Mouse (Mus musculus): ENCODE measurements around the gene Nectin3.
A peak's percentile ranks its signal among the peaks of the same experiment; 100 is the strongest.

Gene Nectin3

GRCm38 (mm10) chr16:46498421-46498789 lies at the start of gene Nectin3:
TSS of gene Nectin3 (minus strand) at chr16:46498525.
- DNase-seq (ENCODE audit: low spot score in 2 of 2): peak in 1 of 2 experiments; percentile 20

- no peak for DNase-seq (ENCODE audit: low spot score in 2 of 2)
Measured at GRCm38 (mm10) chr16:46538092-46538491, 39.8 kb upstream of the Nectin3 start.

GRCm38 (mm10) chr16:46532465-46533254 lies 34.3 kb upstream of the Nectin3 start:
- no peak for DNase-seq (ENCODE audit: low spot score in 2 of 2)

GRCm38 (mm10) chr16:46531023-46531422 lies 32.7 kb upstream of the Nectin3 start:
- DNase-seq (ENCODE audit: low spot score in 2 of 2): no peak

- DNase-seq (ENCODE audit: low spot score in 2 of 2): no peak
Measured at GRCm38 (mm10) chr16:46520885-46521417, 22.6 kb upstream of the Nectin3 start.

GRCm38 (mm10) chr16:46519606-46520005 lies 21.3 kb upstream of the Nectin3 start:
- DNase-seq (ENCODE audit: low spot score in 2 of 2): no peak

- DNase-seq (ENCODE audit: low spot score in 2 of 2): no peak
Measured at GRCm38 (mm10) chr16:46507944-46508333, 9.6 kb upstream of the Nectin3 start.

- no peak for DNase-seq (ENCODE audit: low spot score in 2 of 2)
Measured at GRCm38 (mm10) chr16:46507260-46507943, 9.1 kb upstream of the Nectin3 start.

GRCm38 (mm10) chr16:46504006-46504405 lies 5.7 kb upstream of the Nectin3 start:
- DNase-seq (ENCODE audit: low spot score in 2 of 2): no peak

- DNase-seq (ENCODE audit: low spot score in 2 of 2): no peak
Measured at GRCm38 (mm10) chr16:46502311-46502710, 4.0 kb upstream of the Nectin3 start.

GRCm38 (mm10) chr16:46500759-46501158 lies 2.4 kb upstream of the Nectin3 start:
- DNase-seq (ENCODE audit: low spot score in 2 of 2): no peak

- DNase-seq (ENCODE audit: low spot score in 2 of 2): peak in 1 of 2 experiments; percentile 53
Measured at GRCm38 (mm10) chr16:46497686-46498420, 472 bp downstream of the Nectin3 start.

- DNase-seq (ENCODE audit: low spot score in 2 of 2): peak; percentile 88 to 95
Measured at GRCm38 (mm10) chr16:46496889-46497685, 1.2 kb downstream of the Nectin3 start.

- peak in 1 of 2 experiments; percentile 23 for DNase-seq (ENCODE audit: low spot score in 2 of 2)
Measured at GRCm38 (mm10) chr16:46496031-46496868, 2.1 kb downstream of the Nectin3 start.

- DNase-seq (ENCODE audit: low spot score in 2 of 2): no peak
Measured at GRCm38 (mm10) chr16:46495201-46495600, 3.1 kb downstream of the Nectin3 start.

- peak in 1 of 2 experiments; percentile 54 for DNase-seq (ENCODE audit: low spot score in 2 of 2)
Measured at GRCm38 (mm10) chr16:46487436-46488097, 10.8 kb downstream of the Nectin3 start.

- DNase-seq (ENCODE audit: low spot score in 2 of 2): no peak
Measured at GRCm38 (mm10) chr16:46477336-46477735, 21.0 kb downstream of the Nectin3 start.

- DNase-seq (ENCODE audit: low spot score in 2 of 2): no peak
Measured at GRCm38 (mm10) chr16:46451421-46451820, 46.9 kb downstream of the Nectin3 start.

- DNase-seq (ENCODE audit: low spot score in 2 of 2): no peak
Measured at GRCm38 (mm10) chr16:46449013-46449412, 49.3 kb downstream of the Nectin3 start.

GRCm38 (mm10) chr16:46431317-46431716 lies 67.0 kb downstream of the Nectin3 start:
- DNase-seq (ENCODE audit: low spot score in 2 of 2): no peak
